Mouse (Mus musculus) embryonic facial prominence, embryonic 11.5 days (tissue): ENCODE results near the gene Mip. TPM values are rescaled to one million over a fixed set of nuclear protein-coding genes. Genes with fewer than 3 reads are reported as not detected.

Source experiments
- ATAC-seq: fragments of 200-750 bp; cut with Nextera tagmentation; replicated peaks from 2 replicates; pipeline ENCODE4 v1.8.0; 2017; ENCODE audit warnings: low read depth; ENCODE audit not compliant: insufficient number of reproducible peaks, low FRiP score, low TSS enrichment
- DNase-seq: peaks from one replicate; pipeline ENCODE4 v3.0.0-alpha.2; 2015; ENCODE audit warnings: low spot score
- H3K27ac ChIP-seq: fragments of 300-500 bp; sonication (generic); replicated peaks from 2 replicates; pipeline ENCODE4 v1.5.1; 2014; ENCODE audit warnings: mild to moderate bottlenecking, low read depth, low read length, control low read depth
- H3K27me3 ChIP-seq: fragments of 300-500 bp; sonication (generic); 2 replicates; pipeline ENCODE4 v1.6.1; 2014; ENCODE audit warnings: mild to moderate bottlenecking, low read length, moderate library complexity, mixed read lengths; ENCODE audit not compliant: control insufficient read depth, insufficient read depth
- H3K36me3 ChIP-seq: fragments of 300-500 bp; sonication (generic); replicated peaks from 2 replicates; pipeline ENCODE4 v1.6.1; 2014; ENCODE audit warnings: low read depth, mild to moderate bottlenecking, low read length, moderate library complexity, mixed read lengths; ENCODE audit not compliant: control insufficient read depth, insufficient read depth
- H3K4me1 ChIP-seq: fragments of 300-500 bp; sonication (generic); 2 replicates; pipeline ENCODE4 v1.6.1; 2014; ENCODE audit warnings: low read length, mixed read lengths; ENCODE audit not compliant: control insufficient read depth, insufficient read depth
- H3K4me2 ChIP-seq: fragments of 300-500 bp; sonication (generic); 2 replicates; pipeline ENCODE4 v1.6.1; 2014; ENCODE audit warnings: low read depth, mild to moderate bottlenecking, control low read depth, low read length, moderate library complexity
- H3K4me3 ChIP-seq: fragments of 300-500 bp; sonication (generic); 2 replicates; pipeline ENCODE4 v1.5.1; 2014; ENCODE audit warnings: low read depth, low read length, control low read depth
- H3K9ac ChIP-seq: fragments of 300-500 bp; sonication (generic); replicated peaks from 2 replicates; pipeline ENCODE4 v1.6.1; 2014; ENCODE audit warnings: mild to moderate bottlenecking, control low read depth, low read length
- H3K9me3 ChIP-seq: fragments of 300-500 bp; sonication (generic); replicated peaks from 2 replicates; pipeline ENCODE4 v1.6.1; 2016; ENCODE audit warnings: mild to moderate bottlenecking, low read length, inconsistent platforms, mixed read lengths; ENCODE audit not compliant: control insufficient read depth
- WGBS: fragments of 180-500 bp; shearing (Covaris S2); extraction: QIAGEN DNeasy Blood & Tissue Kit; methylation state at CpG from one replicate; pipeline ENCODE4 v1.1.7; 2014; 5-methylcytosine and 5-hydroxymethylcytosine counted together
- polyA plus RNA-seq: library from polyadenylated mRNA; unstranded; fragments of >200 nt; fragmentation: Nextera tagmentation; extraction: Ambion mirVana; gene quantifications from 2 replicates; pipeline ENCODE4 v1.2.1, GENCODE M21; 2014

Mip gene
- polyA plus RNA-seq, 1 experiment from 2014 or later, result not detected

DNA sequence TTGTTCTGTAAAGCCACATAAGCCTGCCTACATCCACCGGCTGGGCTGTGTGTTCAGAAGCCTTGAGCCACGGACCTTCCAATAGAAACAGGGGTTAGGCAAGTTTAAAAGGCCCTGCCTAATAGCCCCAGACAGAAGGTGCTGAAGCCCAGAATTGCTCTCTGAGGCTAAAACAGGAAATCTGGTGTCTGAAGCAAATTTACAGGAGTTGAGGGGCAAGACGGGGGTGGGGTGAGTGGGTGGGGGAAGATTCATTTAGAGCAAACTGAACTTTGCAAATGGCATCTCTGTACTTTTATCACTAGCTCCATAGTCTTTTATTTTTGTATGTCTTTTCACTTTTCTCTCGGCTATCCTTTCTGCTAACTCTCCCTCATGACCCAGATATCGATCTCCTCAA is 5.5 kb downstream of the Mip start:
- peak overlapping the region; percentile 69 for H3K4me2 ChIP-seq
- H3K36me3 ChIP-seq, result no peaks in the 10 kb centered on the region; the same call in 1 of the 2 replicates
- H3K9ac ChIP-seq, result peak overlapping the region; percentile 90
- H3K27me3 ChIP-seq, result no peaks in the 10 kb centered on the region
- no peak for DNase-seq
- H3K27ac ChIP-seq, result peak overlapping the region; percentile 44; the same call in 1 of the 2 replicates
- whole genome bisulfite sequencing, result 21% methylated on average over 5 of the region's 5 CpGs
- H3K4me1 ChIP-seq, result no peaks in the 10 kb centered on the region
- H3K9me3 ChIP-seq, result no peaks in the 10 kb centered on the region
- peak overlapping the region; percentile 68 for H3K4me3 ChIP-seq
- ATAC-seq, result no peak

DNA sequence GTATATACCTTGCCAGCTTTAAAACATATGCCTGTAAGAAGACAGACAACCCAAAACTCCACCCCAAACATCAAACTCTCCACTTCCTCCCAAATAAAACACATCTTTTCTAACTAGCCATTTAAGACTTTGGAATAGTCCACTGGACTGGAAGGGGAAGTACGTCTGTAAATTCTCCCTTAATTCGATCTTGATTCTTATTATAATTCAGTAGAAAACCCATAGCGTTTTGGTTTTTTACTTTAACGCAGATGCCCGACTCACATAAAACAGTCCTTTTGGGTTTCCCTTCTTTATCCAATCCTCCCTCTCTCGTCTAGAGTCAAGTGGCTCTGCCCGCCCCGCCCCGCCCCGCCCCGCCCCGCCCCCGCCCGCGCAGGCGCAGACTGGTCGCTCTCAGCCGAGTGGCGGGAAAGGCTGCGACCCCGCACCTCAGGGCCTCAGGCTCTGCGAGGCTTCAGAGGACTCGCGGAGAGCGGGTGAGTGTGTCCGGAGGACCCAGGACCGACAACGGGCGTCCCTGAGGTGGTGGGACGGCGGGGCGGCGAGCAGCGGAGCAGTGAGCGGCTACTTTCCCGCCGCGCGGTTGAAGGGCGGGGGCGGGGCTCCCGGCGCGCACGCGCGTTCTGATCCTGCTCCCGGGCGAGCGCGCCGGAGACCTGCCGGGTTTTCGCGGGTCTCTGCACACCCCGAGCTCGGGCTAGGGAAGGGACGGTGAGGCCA is 6.2 kb downstream of the Mip start, which contains the start of gene Timeless:
TSS of gene Timeless (plus strand) at position 369 of the 723 bp plus-strand sequence.
- Histone ChIP-seq H3K27me3 (no peaks in the 10 kb centered on the region), H3K4me3 (peak within 1 kb of the TSS; percentile 68), H3K9me3 (no peaks in the 10 kb centered on the region), H3K4me1 (no peaks in the 10 kb centered on the region), H3K4me2 (peak within 1 kb of the TSS; percentile 69), H3K9ac (peak within 1 kb of the TSS; percentile 90), H3K36me3 (no peaks in the 10 kb centered on the region; the same call in 1 of the 2 replicates), H3K27ac (peak within 1 kb of the TSS; percentile 93)
- peak; percentile 81 for ATAC-seq
- under 1% methylated on average over 58 of the region's 58 CpGs for WGBS
- peak; percentile 82 for DNase-seq

DNA sequence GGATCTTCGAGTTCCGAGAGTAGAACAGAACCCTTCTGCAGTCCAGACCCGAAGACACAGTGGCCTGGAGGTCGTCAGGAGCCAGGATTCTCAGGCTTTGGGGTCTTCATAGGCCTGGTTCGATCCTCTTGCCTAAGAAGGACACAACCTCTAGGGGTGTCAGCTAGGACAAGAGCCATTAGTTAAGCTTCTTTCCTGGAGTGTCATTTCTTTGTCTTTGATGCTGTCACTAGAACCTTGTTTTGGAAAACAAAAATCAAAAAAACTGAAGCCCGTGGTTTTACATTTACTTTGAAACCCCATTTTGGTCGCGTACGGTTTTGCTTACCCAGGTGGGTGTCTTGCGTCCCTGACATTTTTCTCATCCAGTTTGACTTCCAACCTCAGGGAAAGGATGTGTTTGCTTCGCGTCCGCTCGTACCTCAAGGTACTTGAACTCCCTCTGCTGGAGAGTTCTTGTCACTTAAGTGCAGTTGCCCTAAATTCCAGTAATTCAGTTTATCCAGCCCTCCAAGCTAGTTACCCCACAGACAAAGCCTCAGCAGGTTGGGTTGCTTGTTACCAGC is 6.9 kb downstream of the Mip start:
- H3K4me3 ChIP-seq, result peak overlapping the region; percentile 68
- DNase-seq (peak; percentile 90), ATAC-seq (peak; percentile 9; the same call in 1 of the 2 replicates)
- no peaks in the 10 kb centered on the region; the same call in 1 of the 2 replicates for H3K36me3 ChIP-seq
- H3K27me3 ChIP-seq, result no peaks in the 10 kb centered on the region
- H3K27ac ChIP-seq, result peak overlapping the region; percentile 93
- WGBS, result under 1% methylated on average over 14 of the region's 14 CpGs
- no peaks in the 10 kb centered on the region for H3K9me3 ChIP-seq
- H3K9ac ChIP-seq, result peak overlapping the region; percentile 90
- H3K4me2 ChIP-seq, result peak overlapping the region; percentile 69
- no peaks in the 10 kb centered on the region for H3K4me1 ChIP-seq

DNA sequence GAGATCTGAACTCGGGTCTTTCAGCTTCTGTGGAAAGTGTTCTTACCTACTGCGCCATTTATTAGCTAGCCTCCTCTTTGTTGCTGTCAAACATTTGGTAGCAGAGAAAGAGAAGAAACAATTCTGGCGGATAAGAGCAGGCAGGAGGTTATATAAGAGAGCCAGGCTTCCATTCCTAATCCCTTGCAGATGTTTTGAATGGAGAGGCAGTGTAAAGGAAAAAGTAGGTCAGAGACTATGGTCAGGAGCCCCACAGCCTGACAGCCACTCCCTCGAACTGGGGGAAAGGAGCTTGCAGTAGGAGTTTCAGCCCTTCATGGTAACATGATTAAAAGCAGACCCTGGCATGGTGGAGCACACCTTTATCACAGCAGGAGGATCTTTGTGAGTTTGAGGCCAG is 10.7 kb downstream of the Mip start:
- 0 out of 2 replicates have a peak overlapping the region, but pooled peaks have one; percentile 35 for H3K27ac ChIP-seq
- DNase-seq (peak; percentile 61), ATAC-seq (no peak)
- 52% methylated on average over 4 of the region's 4 CpGs for WGBS
- H3K4me3 ChIP-seq, result no peak overlapping the region
- H3K9ac ChIP-seq, result no peak overlapping the region; the same call in 1 of the 2 replicates
- H3K4me1 ChIP-seq, result no peaks in the 10 kb centered on the region
- no peaks in the 10 kb centered on the region for H3K9me3 ChIP-seq
- H3K36me3 ChIP-seq, result peaks cover 8% of the 10 kb centered on the region
- H3K27me3 ChIP-seq, result no peaks in the 10 kb centered on the region
- no peak overlapping the region for H3K4me2 ChIP-seq

DNA sequence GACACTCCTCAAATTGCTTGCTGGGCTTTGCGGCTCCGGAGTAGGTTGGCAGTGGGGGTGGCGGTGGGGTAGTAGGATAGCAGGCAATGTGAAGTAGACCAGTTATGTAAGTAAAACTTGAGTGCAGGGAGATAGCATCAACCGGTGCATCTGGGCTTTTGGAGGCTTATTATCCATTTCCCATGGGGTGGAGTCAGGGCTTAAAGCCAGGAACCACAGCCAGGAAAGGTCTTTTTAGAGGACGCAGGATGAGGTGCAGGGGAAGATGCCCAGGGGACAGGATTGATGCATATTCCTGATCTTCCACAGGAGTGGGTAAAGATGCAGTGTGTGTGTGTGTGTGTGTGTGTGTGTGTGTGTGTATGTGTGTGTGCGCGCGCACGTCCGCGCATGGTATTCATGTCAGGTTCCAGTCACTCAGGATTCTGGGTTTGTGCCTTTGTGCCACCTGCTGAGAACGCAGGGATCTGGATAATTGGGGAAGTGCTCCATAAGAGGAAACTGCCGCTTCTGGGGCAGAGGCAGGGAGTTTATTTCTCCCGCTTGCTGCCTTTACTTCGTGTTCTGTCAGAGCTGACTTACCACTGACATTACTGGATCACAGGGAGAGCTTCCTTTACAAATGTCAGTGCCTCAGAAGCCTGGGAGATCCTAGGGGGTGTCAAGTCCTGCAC is 12.3 kb downstream of the Mip start:
- no peak overlapping the region for H3K9ac ChIP-seq
- DNase-seq, result no peak
- no peak overlapping the region for H3K4me3 ChIP-seq
- peaks cover 8% of the 10 kb centered on the region for H3K36me3 ChIP-seq
- H3K4me1 ChIP-seq, result no peaks in the 10 kb centered on the region
- no peaks in the 10 kb centered on the region for H3K9me3 ChIP-seq
- no peaks in the 10 kb centered on the region for H3K27me3 ChIP-seq
- WGBS, result 83% methylated on average over 15 of the region's 15 CpGs
- no peak for ATAC-seq
- H3K4me2 ChIP-seq, result no peak overlapping the region
- H3K27ac ChIP-seq, result no peak overlapping the region

DNA sequence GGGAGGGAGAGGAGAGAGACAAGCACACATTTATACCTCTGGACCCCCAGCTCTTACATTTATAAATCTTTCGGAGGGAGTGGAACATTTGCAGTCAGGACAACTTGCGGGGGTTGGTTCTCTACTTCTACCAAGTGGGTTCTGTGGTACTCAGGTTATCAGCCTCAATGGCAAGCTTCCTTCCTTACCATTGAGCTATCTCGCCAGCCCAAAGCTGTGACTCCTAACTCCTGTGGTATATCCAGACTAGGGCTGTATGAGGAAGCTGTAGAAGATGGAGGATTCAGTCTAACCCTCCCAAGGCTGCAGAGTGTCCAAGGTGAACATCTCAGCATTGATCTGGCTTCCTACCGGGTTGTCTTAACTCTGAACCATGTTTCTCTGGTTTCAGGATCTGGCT is 13.5 kb downstream of the Mip start:
- Histone ChIP-seq H3K27ac (no peak overlapping the region), H3K4me3 (no peak overlapping the region), H3K9ac (no peak overlapping the region), H3K36me3 (peaks cover 16% of the 10 kb centered on the region), H3K27me3 (no peaks in the 10 kb centered on the region), H3K4me2 (no peak overlapping the region), H3K9me3 (no peaks in the 10 kb centered on the region), H3K4me1 (no peaks in the 10 kb centered on the region)
- 88% methylated on average over 4 of the region's 4 CpGs for WGBS
- DNase-seq (no peak), ATAC-seq (no peak)

DNA sequence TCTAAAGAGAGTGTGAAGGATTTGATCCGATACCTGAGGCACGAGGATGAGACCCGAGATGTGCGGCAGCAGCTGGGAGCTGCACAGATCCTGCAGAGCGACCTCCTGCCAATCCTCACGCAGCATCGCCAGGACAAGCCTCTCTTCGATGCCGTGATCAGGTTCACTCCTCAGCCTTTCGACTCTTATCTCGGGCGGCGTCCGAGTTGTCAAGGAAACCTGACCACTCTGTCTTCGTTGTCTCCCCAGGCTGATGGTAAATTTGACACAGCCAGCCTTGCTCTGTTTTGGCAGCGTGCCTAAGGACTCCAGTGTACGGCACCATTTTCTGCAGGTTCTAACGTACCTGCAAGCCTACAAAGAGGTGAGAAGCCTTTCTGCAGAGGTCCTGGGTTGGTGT is 14.5 kb downstream of the Mip start:
- Histone ChIP-seq H3K9ac (no peak overlapping the region), H3K4me2 (no peak overlapping the region), H3K4me3 (no peak overlapping the region), H3K27me3 (no peaks in the 10 kb centered on the region), H3K36me3 (peaks cover 22% of the 10 kb centered on the region), H3K4me1 (no peaks in the 10 kb centered on the region), H3K27ac (no peak overlapping the region), H3K9me3 (no peaks in the 10 kb centered on the region)
- WGBS, result 94% methylated on average over 18 of the region's 18 CpGs
- DNase-seq (no peak), ATAC-seq (no peak)

DNA sequence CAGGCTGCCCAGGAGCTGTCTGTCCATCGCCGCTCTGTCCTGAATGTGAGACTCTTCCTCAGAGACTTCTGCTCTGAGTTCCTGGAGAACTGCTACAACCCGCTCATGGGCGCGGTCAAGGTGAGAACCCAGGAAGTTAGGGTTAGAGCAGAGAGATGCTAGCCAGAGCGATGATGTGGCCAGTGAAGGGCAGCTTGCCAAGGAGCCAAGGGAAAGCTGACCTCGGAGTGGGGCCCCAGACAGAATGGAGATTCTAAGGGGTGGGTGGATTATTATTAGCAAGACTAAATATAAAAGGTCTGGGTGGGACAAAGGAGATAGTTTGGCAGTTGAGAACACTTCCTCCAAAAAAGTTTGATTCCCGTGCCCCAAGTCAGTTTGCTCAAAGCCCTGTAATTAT is 17.6 kb downstream of the Mip start:
- Histone ChIP-seq H3K4me1 (no peaks in the 10 kb centered on the region), H3K9me3 (no peaks in the 10 kb centered on the region), H3K27ac (no peak overlapping the region), H3K4me3 (no peak overlapping the region), H3K36me3 (peaks cover 30% of the 10 kb centered on the region), H3K9ac (no peak overlapping the region), H3K27me3 (no peaks in the 10 kb centered on the region), H3K4me2 (no peak overlapping the region)
- no peak for DNase-seq
- ATAC-seq, result no peak
- 94% methylated on average over 8 of the region's 8 CpGs for WGBS
